Mouse (Mus musculus) heart, adult 9 months (tissue): ENCODE data around the gene Ssty1.
"Not testable (repeated sequence)": the region's sequence is repeated elsewhere in the genome, so short reads cannot be mapped to it uniquely, and the experiment has no call there.

ENCODE experiments used
- DNase-seq, 2 experiments: peaks; one replicate each; pipeline ENCODE4 v3.0.0; 2022; ENCODE audit warnings: low spot score in 2 of 2

Ssty1 gene

DNA sequence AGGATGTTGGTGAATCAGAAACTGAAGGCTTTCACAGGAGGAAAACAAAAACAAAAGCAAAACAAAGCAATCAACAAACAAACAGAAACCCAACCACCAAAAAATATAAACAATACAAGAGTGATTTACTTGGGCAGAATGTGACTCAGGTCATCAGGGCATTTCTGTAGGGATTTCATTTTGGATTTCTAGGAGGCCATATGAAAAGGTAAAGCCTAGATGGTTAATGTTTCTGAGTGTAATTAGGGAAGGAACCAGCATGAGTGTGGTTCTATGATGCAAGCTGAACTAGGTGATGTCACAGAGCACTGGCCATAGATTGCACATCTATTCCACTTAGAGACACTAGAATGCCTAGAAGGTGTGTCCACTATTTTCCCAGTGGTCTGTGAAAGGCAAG is at the start of gene Ssty1:
Gene Ssty1 (plus strand): TSS at position 301 of the 400 bp plus-strand sequence.
- DNase-seq = not testable (repeated sequence)

DNA sequence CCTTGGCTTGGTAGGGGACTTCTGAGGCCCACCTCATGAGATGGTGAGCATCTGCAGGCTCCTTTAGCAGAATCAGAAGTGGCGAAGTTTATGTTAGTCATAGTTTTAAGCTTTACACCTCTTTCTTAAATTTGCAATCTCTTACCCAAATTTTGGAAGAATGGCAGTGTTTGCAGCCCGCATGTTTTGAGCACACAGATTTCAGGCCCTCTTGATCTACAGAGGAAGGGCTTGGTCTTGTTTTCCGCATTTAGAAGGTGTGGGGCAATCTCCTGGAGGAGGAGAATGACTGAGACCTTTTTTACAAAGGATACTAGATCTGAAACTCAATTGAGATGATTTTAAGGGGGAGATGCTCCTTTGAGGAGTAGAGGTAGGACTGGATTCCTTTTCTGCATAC is 27.2 kb upstream of the Ssty1 start, which contains the start of gene Gm21764:
Gene Gm21764 (minus strand): TSS at position 101 of the 400 bp plus-strand sequence.
- DNase-seq = not testable (repeated sequence)
